Mouse (Mus musculus) kidney, adult 9 months (tissue): ENCODE results near the gene Pip4k2c.
"Not testable (repeated sequence)": the region's sequence is repeated elsewhere in the genome, so short reads cannot be mapped to it uniquely, and the experiment has no call there.

Experiments
- DNase-seq: peaks from one replicate; pipeline ENCODE4 v3.0.0; 2022

The Pip4k2c gene

GRCm38 (mm10) chr10:127166771-127167613 lies 44.4 kb downstream of the Pip4k2c start:
- DNase-seq = no peak

- no peak for DNase-seq
Measured at GRCm38 (mm10) chr10:127166404-127166715, 45.0 kb downstream of the Pip4k2c start.

GRCm38 (mm10) chr10:127165654-127166403 lies 45.6 kb downstream of the Pip4k2c start:
- no peak for DNase-seq

GRCm38 (mm10) chr10:127165354-127165653 lies 46.1 kb downstream of the Pip4k2c start:
- DNase-seq = peak; percentile 29

GRCm38 (mm10) chr10:127164631-127165353 lies 46.6 kb downstream of the Pip4k2c start, which contains the start of gene B4galnt1:
Gene B4galnt1 (plus strand): TSS chr10:127165225.
- peak; percentile 64 for DNase-seq

- DNase-seq = no peak
Measured at GRCm38 (mm10) chr10:127164190-127164589, 47.2 kb downstream of the Pip4k2c start.

GRCm38 (mm10) chr10:127162771-127163261 lies 48.6 kb downstream of the Pip4k2c start:
- DNase-seq = not testable (repeated sequence)

- DNase-seq = no peak
Measured at GRCm38 (mm10) chr10:127160728-127161127, 50.7 kb downstream of the Pip4k2c start.

GRCm38 (mm10) chr10:127160081-127160480 lies 51.3 kb downstream of the Pip4k2c start:
- DNase-seq = peak; percentile 43

- DNase-seq = no peak
Measured at GRCm38 (mm10) chr10:127158471-127158870, 52.9 kb downstream of the Pip4k2c start.

- no peak for DNase-seq
Measured at GRCm38 (mm10) chr10:127156511-127156910, 54.9 kb downstream of the Pip4k2c start.

- no peak for DNase-seq
Measured at GRCm38 (mm10) chr10:127156089-127156488, 55.3 kb downstream of the Pip4k2c start.

- DNase-seq = peak; percentile 38
Measured at GRCm38 (mm10) chr10:127154652-127155051, 56.7 kb downstream of the Pip4k2c start.

- peak; percentile 67 for DNase-seq
Measured at GRCm38 (mm10) chr10:127154241-127154640, 57.1 kb downstream of the Pip4k2c start.

GRCm38 (mm10) chr10:127153323-127153722 lies 58.1 kb downstream of the Pip4k2c start:
- no peak for DNase-seq

GRCm38 (mm10) chr10:127152556-127152955 lies 58.8 kb downstream of the Pip4k2c start:
- not testable (repeated sequence) for DNase-seq

GRCm38 (mm10) chr10:127151233-127151632 lies 60.2 kb downstream of the Pip4k2c start:
- DNase-seq = not testable (repeated sequence)

GRCm38 (mm10) chr10:127150471-127150872 lies 60.9 kb downstream of the Pip4k2c start:
- peak; percentile 87 for DNase-seq

GRCm38 (mm10) chr10:127147135-127147534 lies 64.2 kb downstream of the Pip4k2c start:
- peak; percentile 55 for DNase-seq
